Mouse (Mus musculus): ENCODE measurements around the gene Fndc3b.
A peak's percentile ranks its signal among the peaks of the same experiment; 100 is the strongest.

The Fndc3b gene

DNA sequence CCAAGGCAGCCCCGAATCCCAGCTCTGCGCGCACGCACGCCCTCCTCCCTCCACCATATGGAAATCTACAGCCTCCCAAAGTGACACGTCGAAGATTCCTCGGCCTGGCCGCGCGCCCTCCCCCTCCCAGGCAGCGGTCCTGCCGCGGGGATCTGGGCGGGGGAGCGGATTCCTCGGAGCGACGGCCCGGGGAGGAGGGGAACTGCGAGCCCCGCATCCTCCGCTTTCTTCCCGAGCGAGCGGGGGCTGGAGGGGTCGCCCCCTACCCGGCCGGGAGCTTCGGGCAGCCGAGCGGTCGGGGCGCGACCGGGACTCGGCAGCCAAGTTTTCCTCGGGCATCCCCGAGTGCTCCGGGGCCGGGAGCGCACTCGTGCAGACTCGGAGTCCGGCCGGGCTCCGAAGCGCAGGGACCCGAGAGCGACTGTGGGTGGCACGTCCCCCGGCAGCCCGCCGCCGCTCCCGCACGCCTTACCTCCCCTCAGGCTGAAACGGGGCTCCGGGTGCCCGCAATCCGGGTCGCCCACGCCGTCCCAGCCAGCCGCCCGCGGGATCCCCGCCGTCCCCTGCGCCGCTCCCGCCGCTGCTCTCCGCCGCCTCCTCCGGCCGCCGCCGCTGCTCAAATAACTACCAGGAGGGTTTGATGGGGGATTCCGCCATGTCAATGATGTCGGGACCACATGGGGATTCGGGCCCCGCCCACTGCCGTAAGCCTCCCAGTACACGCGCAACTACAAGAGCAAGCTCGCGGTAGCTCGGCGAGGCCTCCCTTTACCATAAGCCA is at the start of gene Fndc3b:
Gene Fndc3b (minus strand): TSS at position 660 of the 781 bp plus-strand sequence.
- DNase-seq (ENCODE audit: low read depth, low spot score) = peak; percentile 79

GRCm38 (mm10) chr3:27760278-27760677 is 49.2 kb upstream of the Fndc3b start:
- no peak for DNase-seq (ENCODE audit: low read depth, low spot score)

DNA sequence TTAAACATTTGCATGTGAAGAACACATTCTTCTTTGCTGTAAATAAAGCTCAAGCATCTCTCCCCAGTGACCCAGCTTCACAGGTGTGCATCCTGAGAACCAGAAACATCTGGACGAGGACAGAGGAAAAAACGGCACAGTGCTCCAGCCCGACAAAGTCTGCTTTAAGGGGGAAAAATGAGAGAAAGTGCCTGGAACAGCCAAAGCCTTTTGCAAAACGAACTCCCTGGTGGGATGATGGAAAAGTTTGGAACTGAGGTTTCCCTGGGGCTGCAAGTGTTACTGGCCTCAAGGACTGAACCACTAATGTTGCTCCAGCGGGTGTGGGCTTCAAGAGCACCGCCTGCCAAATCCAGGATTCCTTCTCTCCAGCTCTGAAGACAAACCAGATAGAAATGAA is 47.9 kb upstream of the Fndc3b start:
- no peak for DNase-seq (ENCODE audit: low read depth, low spot score)

DNA sequence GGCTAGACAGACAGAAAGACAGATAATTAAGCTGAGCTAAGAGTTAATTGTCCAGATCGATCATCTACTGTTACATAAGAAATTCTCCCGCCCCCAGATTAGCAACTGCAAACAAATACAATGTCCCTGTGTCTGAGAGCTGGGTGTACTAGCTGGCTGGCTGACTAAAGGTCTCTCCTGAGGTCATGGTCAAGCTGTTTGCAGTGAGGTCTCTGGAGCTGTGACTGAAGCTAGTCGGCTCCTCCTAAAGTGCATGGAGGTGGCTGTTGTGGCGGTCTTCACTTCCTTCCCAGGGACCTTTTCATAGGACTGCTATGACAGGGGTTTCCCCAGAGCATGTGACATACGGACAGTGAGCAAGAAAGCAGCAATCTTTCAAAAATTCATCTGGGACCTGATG is 40.5 kb upstream of the Fndc3b start:
- DNase-seq (ENCODE audit: low read depth, low spot score) = no peak

GRCm38 (mm10) chr3:27751156-27751555 is 40.0 kb upstream of the Fndc3b start:
- no peak for DNase-seq (ENCODE audit: low read depth, low spot score)

- DNase-seq (ENCODE audit: low read depth, low spot score) = no peak
These were observed 34.5 kb upstream of the Fndc3b start for GRCm38 (mm10) chr3:27745651-27746050.

DNA sequence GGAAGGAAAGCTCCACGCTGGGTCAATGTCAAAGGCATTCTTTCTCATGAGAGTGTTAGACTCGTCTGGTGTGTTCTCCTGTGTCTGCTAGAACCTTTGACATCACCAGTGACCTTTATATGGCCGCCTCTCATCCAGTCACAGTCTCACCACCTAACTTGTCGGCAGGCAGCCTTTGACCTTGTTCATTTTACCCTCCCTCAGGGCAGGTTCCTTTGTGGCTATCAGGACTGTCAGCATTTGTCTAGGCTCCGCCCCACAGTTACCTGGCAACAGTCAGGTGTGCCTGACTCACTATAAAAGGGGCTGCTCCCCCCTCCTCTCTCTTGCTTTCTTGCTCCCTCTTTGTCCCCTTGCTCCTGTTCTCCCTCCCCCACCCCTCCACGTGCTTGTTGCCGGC is 33.6 kb upstream of the Fndc3b start:
- DNase-seq (ENCODE audit: low read depth, low spot score) = no peak

GRCm38 (mm10) chr3:27743271-27744145 is 32.4 kb upstream of the Fndc3b start:
- no peak for DNase-seq (ENCODE audit: low read depth, low spot score)

- DNase-seq (ENCODE audit: low read depth, low spot score) = no peak
These were observed 31.0 kb upstream of the Fndc3b start for GRCm38 (mm10) chr3:27742124-27742523.

DNA sequence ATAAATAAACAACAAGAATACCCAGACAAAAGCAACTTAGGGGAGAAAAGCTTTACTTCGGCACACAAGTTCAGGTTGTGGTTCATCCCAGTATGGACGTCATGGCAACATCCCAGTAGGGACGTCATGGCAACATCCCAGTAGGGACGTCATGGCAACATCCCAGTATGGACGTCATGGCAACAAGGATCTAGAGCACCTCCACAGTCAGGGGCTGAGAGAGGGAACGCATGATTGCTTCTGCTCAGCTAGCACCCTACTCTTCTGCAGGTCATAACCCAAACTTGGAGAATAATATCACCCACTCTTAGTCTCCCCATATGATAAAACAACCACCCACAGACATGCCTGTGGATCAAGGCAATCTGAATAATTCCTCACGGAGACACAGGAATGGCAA is 29.0 kb upstream of the Fndc3b start:
- no peak for DNase-seq (ENCODE audit: low read depth, low spot score)

- no peak for DNase-seq (ENCODE audit: low read depth, low spot score)
These were observed 25.1 kb upstream of the Fndc3b start for GRCm38 (mm10) chr3:27736180-27736579.

- no peak for DNase-seq (ENCODE audit: low read depth, low spot score)
These were observed 24.0 kb upstream of the Fndc3b start for GRCm38 (mm10) chr3:27735113-27735512.

- DNase-seq (ENCODE audit: low read depth, low spot score) = no peak
These were observed 18.0 kb upstream of the Fndc3b start for GRCm38 (mm10) chr3:27728798-27729782.

GRCm38 (mm10) chr3:27728176-27728575 is 17.1 kb upstream of the Fndc3b start:
- no peak for DNase-seq (ENCODE audit: low read depth, low spot score)

DNA sequence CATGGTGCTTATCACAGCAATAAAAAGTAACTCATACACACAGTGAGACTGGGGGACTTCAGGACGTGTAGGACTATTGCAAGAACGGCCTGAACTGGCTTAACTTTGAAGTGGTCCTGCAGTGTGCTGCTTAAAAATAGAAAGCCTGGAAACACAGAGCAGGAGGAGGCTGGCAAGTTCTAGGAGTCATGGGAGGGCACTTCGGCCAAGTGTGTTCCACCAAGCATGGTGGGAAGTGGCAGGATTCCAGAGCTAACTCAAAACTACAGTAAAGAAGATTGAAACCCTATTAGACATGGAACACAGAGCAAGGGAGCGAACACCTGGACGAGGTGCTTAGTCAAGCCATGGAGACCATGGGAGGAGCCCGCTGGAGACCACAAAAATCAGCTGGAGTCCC is 14.6 kb upstream of the Fndc3b start:
- DNase-seq (ENCODE audit: low read depth, low spot score) = no peak

DNA sequence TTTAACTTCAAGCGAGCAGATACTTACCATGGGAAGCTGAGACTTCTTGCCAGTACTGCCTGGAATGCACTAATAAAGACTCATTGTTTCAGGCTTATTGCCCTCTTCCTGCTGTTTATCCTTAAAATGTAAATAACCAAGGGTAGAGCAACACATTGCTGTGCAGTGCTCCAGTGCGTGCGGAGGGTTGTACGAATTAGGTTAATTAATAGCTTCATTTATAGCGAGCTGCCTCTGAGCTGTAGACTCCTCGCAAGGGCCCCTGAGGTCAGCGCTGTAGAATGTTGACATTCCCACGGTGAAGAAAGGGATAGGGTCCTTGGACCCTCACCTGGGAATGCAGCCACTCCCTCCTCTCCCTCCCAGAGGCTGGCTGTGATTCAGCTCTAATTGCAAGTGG is 13.1 kb upstream of the Fndc3b start:
- DNase-seq (ENCODE audit: low read depth, low spot score) = no peak

- no peak for DNase-seq (ENCODE audit: low read depth, low spot score)
These were observed 7.8 kb upstream of the Fndc3b start for GRCm38 (mm10) chr3:27718829-27719365.

DNA sequence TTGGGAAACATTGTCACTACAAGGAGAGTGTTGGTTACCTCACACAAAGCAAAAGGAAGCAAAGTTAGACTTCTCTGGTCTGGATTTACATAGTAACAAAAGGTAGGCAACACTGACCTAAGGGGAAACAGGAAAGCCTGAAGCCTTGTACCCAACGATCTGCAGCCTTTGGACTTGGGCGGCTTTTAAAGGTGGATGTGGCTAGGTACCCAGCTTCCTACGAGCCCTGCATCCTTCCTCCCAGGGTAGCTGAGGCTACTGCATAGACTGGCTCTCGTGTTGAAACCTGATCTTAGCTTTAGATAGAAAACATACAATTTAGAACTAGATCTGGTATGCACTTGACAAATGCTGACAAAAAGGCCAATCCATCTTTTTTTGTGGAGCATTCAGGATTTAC is 2.9 kb upstream of the Fndc3b start:
- no peak for DNase-seq (ENCODE audit: low read depth, low spot score)

- DNase-seq (ENCODE audit: low read depth, low spot score) = no peak
These were observed 1.3 kb upstream of the Fndc3b start for GRCm38 (mm10) chr3:27712421-27712820.

- DNase-seq (ENCODE audit: low read depth, low spot score) = peak; percentile 25
These were observed 1.0 kb downstream of the Fndc3b start for GRCm38 (mm10) chr3:27709906-27710647.

Measured in CD4-positive helper T cell, adult 2 months (primary cell).